Mouse (Mus musculus) forebrain, embryonic 16.5 days (tissue): ENCODE results near the gene Eps8. TPM values are rescaled to one million over a fixed set of nuclear protein-coding genes. Genes with fewer than 3 reads are reported as not detected.

Experiments
- ATAC-seq: fragments of 200-750 bp; cut with Nextera tagmentation; 2 replicates; pipeline ENCODE4 v1.8.0; 2017; ENCODE audit warnings: mild to moderate bottlenecking, moderate library complexity
- H3K27ac ChIP-seq: fragments of 300-500 bp; sonication (generic); 2 replicates; pipeline ENCODE4 v1.5.1; 2014; ENCODE audit warnings: low read length, control low read depth
- H3K27me3 ChIP-seq: fragments of 300-500 bp; sonication (generic); replicated peaks from 2 replicates; pipeline ENCODE4 v1.6.1; 2014; ENCODE audit warnings: low read length; ENCODE audit not compliant: control insufficient read depth, insufficient read depth
- H3K36me3 ChIP-seq: fragments of 300-500 bp; sonication (generic); 2 replicates; pipeline ENCODE4 v1.6.1; 2014; ENCODE audit not compliant: control insufficient read depth, insufficient read depth
- H3K4me1 ChIP-seq: fragments of 300-500 bp; sonication (generic); replicated peaks from 2 replicates; pipeline ENCODE4 v1.6.1; 2014; ENCODE audit warnings: low read length; ENCODE audit not compliant: control insufficient read depth, insufficient read depth
- H3K4me2 ChIP-seq: fragments of 300-500 bp; sonication (generic); 2 replicates; pipeline ENCODE4 v1.6.1; 2014; ENCODE audit warnings: mild to moderate bottlenecking, low read length, control low read depth
- H3K4me3 ChIP-seq: fragments of 300-500 bp; sonication (generic); replicated peaks from 2 replicates; pipeline ENCODE4 v1.5.1; 2014; ENCODE audit warnings: mild to moderate bottlenecking, low read length, control low read depth
- H3K9ac ChIP-seq: fragments of 300-500 bp; sonication (generic); replicated peaks from 2 replicates; pipeline ENCODE4 v1.6.1; 2014; ENCODE audit warnings: low read depth, low read length, control low read depth
- H3K9me3 ChIP-seq: fragments of 300-500 bp; sonication (generic); 2 replicates; pipeline ENCODE4 v1.6.1; 2016; ENCODE audit warnings: low read length; ENCODE audit not compliant: control insufficient read depth
- WGBS: fragments of 180-500 bp; shearing (Covaris S2); extraction: QIAGEN DNeasy Blood & Tissue Kit; methylation state at CpG from one replicate; pipeline ENCODE4 v1.1.7; 2014; 5-methylcytosine and 5-hydroxymethylcytosine counted together
- polyA plus RNA-seq: library from polyadenylated mRNA; unstranded; fragments of >200 nt; fragmentation: Nextera tagmentation; extraction: Ambion mirVana; gene quantifications from 2 replicates; pipeline ENCODE4 v1.2.1, GENCODE M21; 2015

The Eps8 gene
- polyA plus RNA-seq, 1 experiment from 2014 or later = 20.9 TPM

DNA sequence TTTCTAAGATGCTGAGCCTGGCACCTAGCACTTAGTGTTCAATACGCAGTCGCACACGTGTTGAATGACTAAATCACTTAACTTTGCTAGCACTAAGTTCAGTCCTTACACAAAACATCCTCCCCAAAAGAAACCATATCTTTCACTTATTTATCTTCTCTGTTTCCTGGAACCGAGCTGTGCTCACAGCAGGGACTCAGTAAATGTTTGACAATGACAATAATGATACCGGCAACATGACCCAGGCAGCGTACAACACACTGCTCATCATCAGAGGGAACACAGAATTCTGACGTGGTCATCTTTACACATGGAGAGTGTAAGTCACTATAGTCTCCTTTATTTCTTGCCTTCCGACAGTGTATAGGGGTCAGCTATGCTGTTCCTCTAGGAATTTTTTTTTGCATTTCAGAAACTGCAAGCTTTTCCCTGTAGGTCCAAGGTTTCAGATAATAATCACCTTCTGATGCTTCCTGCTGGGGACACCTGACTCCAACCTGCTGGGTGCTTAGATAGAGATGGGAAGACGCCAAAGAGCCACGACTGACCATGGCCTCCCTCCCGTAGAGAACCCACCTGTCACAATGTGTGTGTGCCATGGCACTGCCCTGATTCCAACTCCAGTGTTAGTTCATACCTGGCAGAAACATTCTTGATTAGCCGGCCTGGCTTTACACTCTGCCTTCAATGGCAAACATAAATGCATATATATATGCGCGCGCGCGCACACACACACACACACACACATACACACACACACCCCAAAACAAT is 46.3 kb downstream of the Eps8 start:
- 92% methylated on average over 17 of the region's 17 CpGs for WGBS
- no peak for ATAC-seq

DNA sequence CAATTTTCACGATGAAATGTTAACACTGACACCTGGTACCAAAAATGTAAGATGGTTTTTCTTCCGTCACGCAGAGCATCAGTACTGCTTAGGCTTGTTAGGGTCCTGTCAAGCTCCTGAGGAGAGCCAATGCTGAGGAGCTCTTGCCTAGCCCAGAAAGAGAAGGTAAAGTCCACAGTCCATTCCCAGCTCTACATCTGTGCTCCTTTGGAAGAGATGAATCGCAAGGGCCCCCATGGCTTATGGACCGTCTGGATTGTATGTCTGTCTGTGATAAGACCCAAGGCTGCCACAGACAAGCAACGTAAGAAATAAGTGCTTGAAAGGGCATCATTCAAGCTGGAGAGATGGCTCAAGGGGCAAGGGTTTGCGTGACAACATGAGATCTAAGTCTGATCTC is 48.1 kb downstream of the Eps8 start:
- no peaks in the 10 kb centered on the region for H3K36me3 ChIP-seq
- no peak overlapping the region for H3K9ac ChIP-seq
- no peak overlapping the region for H3K4me2 ChIP-seq
- no peak overlapping the region for H3K4me3 ChIP-seq
- H3K4me1 ChIP-seq = no peaks in the 10 kb centered on the region
- H3K27me3 ChIP-seq = no peaks in the 10 kb centered on the region
- H3K27ac ChIP-seq = no peak overlapping the region
- 93% methylated on average over 7 of the region's 7 CpGs for WGBS
- no peak for ATAC-seq
- H3K9me3 ChIP-seq = no peaks in the 10 kb centered on the region

More for the DNA sequence above, 46.3 kb downstream of the Eps8 start:
- H3K4me1 ChIP-seq = no peaks in the 10 kb centered on the region
- H3K4me3 ChIP-seq = no peak overlapping the region
- H3K4me2 ChIP-seq = no peak overlapping the region
- H3K27me3 ChIP-seq = no peaks in the 10 kb centered on the region
- no peaks in the 10 kb centered on the region for H3K36me3 ChIP-seq
- no peaks in the 10 kb centered on the region for H3K9me3 ChIP-seq
- H3K9ac ChIP-seq = no peak overlapping the region
- no peak overlapping the region for H3K27ac ChIP-seq

DNA sequence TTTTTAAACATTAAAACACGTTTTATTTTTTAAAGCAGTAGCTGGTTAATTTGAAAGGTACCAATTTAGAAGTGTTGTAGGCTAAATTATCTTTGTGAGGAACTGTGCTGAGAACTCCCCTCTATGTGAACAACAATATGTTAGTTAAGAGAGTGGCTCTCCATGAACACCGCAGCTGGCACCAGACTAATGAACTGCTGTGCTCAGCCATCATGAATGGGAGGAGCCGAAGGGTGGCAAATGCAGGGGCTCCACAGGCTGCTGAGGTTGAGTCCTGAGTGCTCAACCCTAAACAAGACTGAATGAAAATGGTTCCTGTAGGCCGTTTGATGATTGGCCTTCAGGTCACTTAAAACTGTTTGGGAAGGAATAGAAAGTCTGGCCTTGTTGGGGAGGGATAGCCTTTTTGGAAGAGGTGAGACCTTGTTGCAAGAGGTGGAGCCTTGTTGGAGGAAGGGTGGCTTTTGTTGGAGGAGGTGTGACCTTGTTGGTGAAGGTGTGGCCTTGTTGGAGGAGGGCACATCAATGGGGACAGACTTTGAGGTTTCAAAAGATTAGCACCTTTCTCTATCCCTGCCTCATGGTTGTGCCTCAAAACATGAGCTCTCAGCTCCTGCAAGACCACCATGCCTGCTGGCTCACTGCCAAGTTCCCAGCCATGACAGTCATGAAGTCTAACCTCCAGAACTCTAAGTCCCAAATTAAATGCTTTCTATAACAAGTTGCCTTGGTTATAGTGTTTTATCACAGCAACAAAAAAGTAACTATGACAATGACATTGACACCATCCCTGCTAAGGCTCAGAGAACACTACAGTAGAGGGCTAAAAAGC is 50.0 kb downstream of the Eps8 start:
- Histone ChIP-seq H3K9me3 (no peaks in the 10 kb centered on the region), H3K36me3 (no peaks in the 10 kb centered on the region), H3K27me3 (no peaks in the 10 kb centered on the region), H3K4me2 (no peak overlapping the region), H3K4me3 (no peak overlapping the region), H3K27ac (no peak overlapping the region), H3K9ac (no peak overlapping the region), H3K4me1 (no peaks in the 10 kb centered on the region)
- peak; percentile 31; the same call in 1 of the 2 replicates for ATAC-seq
- WGBS = 57% methylated on average over 4 of the region's 4 CpGs

DNA sequence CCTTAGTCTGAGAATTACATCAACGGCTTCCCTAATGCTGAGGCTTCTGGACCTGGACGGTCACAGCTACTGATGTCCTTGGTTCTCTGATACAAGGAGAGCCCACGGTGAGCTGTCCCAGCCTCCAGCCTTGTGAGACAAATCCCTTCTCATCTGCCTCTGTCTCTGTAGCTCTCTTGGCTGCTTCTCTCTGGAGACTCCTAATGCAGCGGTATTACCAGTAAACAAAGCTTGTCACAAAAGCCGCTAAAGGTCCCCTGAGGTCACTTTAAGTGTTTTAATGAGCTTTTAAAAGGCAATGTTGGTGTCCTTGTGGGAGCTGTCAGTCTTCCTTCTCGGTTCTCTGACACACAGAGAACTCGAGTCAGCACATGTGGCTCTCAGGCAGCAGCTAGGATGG is 56.4 kb downstream of the Eps8 start:
- no peak overlapping the region for H3K4me2 ChIP-seq
- H3K27me3 ChIP-seq = no peaks in the 10 kb centered on the region
- H3K9ac ChIP-seq = no peak overlapping the region
- H3K9me3 ChIP-seq = 0 out of 2 replicates have a peak, but pooled peaks cover 4% of the 10 kb centered on the region
- no peaks in the 10 kb centered on the region for H3K36me3 ChIP-seq
- H3K4me1 ChIP-seq = no peaks in the 10 kb centered on the region
- 11% methylated on average over 7 of the region's 7 CpGs for WGBS
- H3K4me3 ChIP-seq = no peak overlapping the region
- ATAC-seq = no peak
- H3K27ac ChIP-seq = no peak overlapping the region

DNA sequence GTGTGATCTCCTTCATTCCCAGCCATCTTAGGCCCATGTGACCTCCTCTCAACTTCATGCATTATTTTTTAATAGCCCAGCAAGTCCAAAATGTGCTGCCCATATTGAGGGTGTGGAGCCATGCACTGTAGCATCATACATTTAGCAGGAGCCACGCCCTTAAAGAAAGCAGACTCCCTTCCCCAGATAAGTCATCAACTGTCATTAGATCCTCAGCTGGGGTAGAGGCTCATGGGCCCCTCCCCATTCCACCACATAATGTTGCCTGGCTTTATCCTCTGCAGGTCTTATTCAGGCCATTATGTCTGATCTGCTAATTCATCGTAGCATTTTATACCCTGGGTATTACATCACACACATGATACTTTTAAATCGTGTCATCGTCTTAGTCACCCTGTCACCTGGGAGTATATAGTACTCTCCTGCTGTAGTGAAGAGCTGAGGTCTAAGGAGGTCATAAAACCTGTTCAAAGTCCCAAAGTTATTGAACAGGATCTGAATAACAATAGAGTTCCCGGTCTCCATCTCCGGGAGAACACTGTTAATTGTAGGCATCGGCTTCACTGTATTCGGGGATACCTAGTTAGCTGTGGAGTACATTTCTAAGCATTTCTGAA is 57.1 kb downstream of the Eps8 start:
- Histone ChIP-seq H3K4me1 (no peaks in the 10 kb centered on the region), H3K27ac (no peak overlapping the region), H3K27me3 (no peaks in the 10 kb centered on the region), H3K4me3 (no peak overlapping the region), H3K36me3 (no peaks in the 10 kb centered on the region), H3K4me2 (no peak overlapping the region), H3K9ac (no peak overlapping the region), H3K9me3 (0 out of 2 replicates have a peak, but pooled peaks cover 4% of the 10 kb centered on the region)
- ATAC-seq = no peak
- WGBS = 88% methylated on average over 8 of the region's 8 CpGs

DNA sequence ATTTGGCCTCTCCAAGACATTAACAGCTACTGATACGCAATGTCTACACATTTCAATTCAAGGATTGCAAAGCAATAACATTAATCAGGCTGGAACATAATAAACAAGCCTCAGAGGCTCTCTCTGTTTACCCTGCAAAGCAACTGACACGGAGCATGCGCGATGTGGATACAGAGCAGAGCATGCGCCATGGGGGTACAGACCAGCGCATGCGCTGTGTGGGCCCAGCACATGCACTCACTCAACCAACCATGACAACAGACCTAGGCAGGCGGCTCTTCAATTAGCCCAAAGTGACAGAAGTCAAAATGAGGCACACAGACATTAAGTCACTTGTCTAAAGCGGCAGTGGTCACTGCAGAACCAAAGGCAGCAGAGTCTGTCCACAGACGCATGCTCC is 62.1 kb downstream of the Eps8 start:
- Histone ChIP-seq H3K4me3 (no peak overlapping the region), H3K36me3 (no peaks in the 10 kb centered on the region), H3K9ac (no peak overlapping the region), H3K4me2 (no peak overlapping the region), H3K9me3 (0 out of 2 replicates have a peak, but pooled peaks cover 4% of the 10 kb centered on the region), H3K4me1 (no peaks in the 10 kb centered on the region), H3K27ac (no peak overlapping the region), H3K27me3 (no peaks in the 10 kb centered on the region)
- ATAC-seq = no peak
- 91% methylated on average over 10 of the region's 10 CpGs for WGBS

DNA sequence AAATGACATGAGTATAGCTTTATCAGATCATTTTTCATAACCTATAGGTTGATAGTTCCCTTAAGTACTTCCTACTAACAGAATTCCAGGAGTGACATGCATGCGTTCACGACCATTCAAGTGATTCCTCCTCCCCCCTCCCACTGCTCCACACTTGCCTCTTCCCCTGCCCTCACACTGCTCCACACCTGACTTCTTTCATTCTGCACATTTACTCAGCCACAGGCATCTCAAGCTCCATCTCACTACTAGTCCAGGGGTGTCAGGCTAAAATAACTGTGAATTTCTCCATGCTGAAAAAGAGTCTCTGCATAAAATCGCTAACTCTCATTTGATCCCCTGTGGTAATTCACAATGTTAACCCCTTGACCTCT is 65.4 kb downstream of the Eps8 start:
- Histone ChIP-seq H3K4me3 (no peak overlapping the region), H3K27ac (no peak overlapping the region), H3K4me1 (no peaks in the 10 kb centered on the region), H3K9me3 (no peaks in the 10 kb centered on the region), H3K36me3 (no peaks in the 10 kb centered on the region), H3K27me3 (no peaks in the 10 kb centered on the region), H3K4me2 (no peak overlapping the region), H3K9ac (no peak overlapping the region)
- no peak for ATAC-seq
- 88% methylated on average over 3 of the region's 3 CpGs for WGBS

DNA sequence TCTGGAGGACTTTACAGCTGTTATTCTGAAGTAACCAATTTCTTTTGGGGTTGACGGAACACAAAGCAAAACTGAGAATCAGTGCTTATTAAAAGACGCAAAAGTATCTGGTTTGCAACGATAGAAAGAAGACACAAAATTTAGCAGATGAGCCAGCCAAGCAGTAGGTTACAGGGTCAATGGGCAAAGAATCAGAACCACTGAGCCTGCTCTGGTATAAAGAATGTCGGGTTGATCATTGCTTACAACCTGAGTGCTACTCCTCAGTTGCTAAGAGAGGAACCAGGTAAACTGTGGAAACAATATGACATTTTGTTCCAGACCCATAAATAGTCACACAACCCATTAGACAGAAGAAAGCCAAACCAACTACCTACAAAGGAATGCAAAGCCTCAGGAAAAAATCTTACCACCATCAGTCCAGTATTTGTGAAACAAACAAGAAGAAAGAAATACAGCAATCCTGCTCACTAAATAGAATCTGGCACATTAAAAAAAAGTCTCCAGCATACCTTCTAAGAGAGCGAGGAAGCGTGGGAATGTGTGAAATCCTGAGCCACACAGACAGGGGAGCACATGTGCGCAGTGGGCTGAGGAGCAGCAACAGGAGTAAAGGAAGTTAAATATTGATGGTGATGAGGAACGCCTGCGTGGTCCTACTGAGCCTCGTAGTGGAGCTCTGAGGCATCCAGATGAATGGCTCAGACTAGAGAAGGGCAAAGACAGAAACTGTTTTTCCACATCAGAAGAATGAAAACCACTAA is 66.0 kb downstream of the Eps8 start:
- ATAC-seq = no peak
- no peaks in the 10 kb centered on the region for H3K4me1 ChIP-seq
- H3K27ac ChIP-seq = no peak overlapping the region
- no peaks in the 10 kb centered on the region for H3K36me3 ChIP-seq
- H3K9me3 ChIP-seq = no peaks in the 10 kb centered on the region
- H3K9ac ChIP-seq = no peak overlapping the region
- 87% methylated on average over 10 of the region's 10 CpGs for WGBS
- no peak overlapping the region for H3K4me2 ChIP-seq
- no peak overlapping the region for H3K4me3 ChIP-seq
- H3K27me3 ChIP-seq = no peaks in the 10 kb centered on the region

DNA sequence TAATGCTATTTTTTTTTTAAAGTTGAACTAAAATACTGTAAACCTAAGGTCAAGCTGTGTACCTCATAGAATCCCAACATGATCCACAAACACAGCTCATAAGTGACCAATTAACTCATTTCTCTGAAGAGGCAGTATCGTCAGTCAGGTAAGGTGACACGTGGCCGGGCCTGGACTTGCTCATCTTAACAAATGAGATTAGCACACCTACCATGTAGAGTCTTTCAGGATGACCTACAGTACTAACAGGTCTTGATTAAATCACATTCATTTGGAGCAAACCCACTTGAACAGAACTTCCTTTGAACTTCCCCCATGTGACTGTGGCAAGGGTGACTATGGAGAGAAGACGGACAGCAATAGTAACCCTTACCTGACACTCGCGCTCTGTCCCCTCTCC is 66.8 kb downstream of the Eps8 start:
- 86% methylated on average over 6 of the region's 6 CpGs for WGBS
- ATAC-seq = no peak

More for the DNA sequence above, 66.8 kb downstream of the Eps8 start:
- Histone ChIP-seq H3K36me3 (no peaks in the 10 kb centered on the region), H3K4me3 (no peak overlapping the region), H3K9me3 (no peaks in the 10 kb centered on the region), H3K4me1 (no peaks in the 10 kb centered on the region), H3K4me2 (no peak overlapping the region), H3K27me3 (no peaks in the 10 kb centered on the region), H3K9ac (no peak overlapping the region), H3K27ac (no peak overlapping the region)
